Mouse (Mus musculus) midbrain, embryonic 10.5 days (tissue): Measurements from ENCODE around the gene Tnfrsf4. TPM values are rescaled to one million over a fixed set of nuclear protein-coding genes. Genes with fewer than 3 reads are reported as not detected.
A peak's percentile ranks its signal among the peaks of the same experiment; 100 is the strongest.

Experiments
- DNase-seq: peaks from one replicate; pipeline ENCODE4 v3.0.0-alpha.2; 2017; ENCODE audit warnings: low spot score
- H3K27ac ChIP-seq: fragments of 300-500 bp; sonication (generic); replicated peaks from 2 replicates; pipeline ENCODE4 v1.5.1; 2016; ENCODE audit warnings: mild to moderate bottlenecking
- H3K27me3 ChIP-seq: fragments of 300-500 bp; sonication (generic); 2 replicates; pipeline ENCODE4 v1.6.1; 2016; ENCODE audit warnings: low read depth, mild to moderate bottlenecking; ENCODE audit not compliant: poor library complexity, severe bottlenecking
- H3K36me3 ChIP-seq: fragments of 300-500 bp; sonication (generic); 2 replicates; pipeline ENCODE4 v1.6.1; 2016; ENCODE audit warnings: mild to moderate bottlenecking, moderate library complexity
- H3K4me1 ChIP-seq: fragments of 300-500 bp; sonication (generic); 2 replicates; pipeline ENCODE4 v1.6.1; 2016
- H3K4me3 ChIP-seq: fragments of 300-500 bp; sonication (generic); 2 replicates; pipeline ENCODE4 v1.5.1; 2016; ENCODE audit warnings: mild to moderate bottlenecking, moderate library complexity
- H3K9me3 ChIP-seq: fragments of 300-500 bp; sonication (generic); replicated peaks from 2 replicates; pipeline ENCODE4 v1.6.1; 2016; ENCODE audit warnings: mild to moderate bottlenecking
- WGBS: fragments of 180-500 bp; shearing (Covaris S2); methylation state at CpG from one replicate; pipeline ENCODE4 v1.1.7; 2016; 5-methylcytosine and 5-hydroxymethylcytosine counted together
- polyA plus RNA-seq: library from polyadenylated mRNA; unstranded; fragments of >200 nt; fragmentation: Nextera tagmentation; extraction: Ambion mirVana; gene quantifications from 2 replicates; pipeline ENCODE4 v1.2.1, GENCODE M21; 2016

Tnfrsf4 gene
- polyA plus RNA-seq, result 0.42 and 0.88 TPM in 2 replicates

DNA sequence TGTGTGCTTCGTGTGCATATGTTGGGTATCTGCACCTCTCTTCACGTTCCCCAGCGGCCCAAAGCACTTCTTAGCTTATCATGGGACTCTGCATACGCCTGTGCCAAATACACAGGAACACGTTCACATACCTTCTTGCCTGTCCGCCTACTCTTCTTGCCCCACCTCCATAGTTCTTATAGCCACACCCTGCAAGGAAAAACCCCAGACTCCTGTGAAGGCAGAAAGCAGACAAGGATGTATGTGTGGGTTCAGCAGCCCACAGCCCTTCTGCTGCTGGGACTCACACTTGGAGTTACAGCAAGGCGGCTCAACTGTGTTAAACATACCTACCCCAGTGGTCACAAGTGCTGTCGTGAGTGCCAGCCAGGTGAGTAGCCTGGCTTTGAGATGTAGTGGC is at the start of gene Tnfrsf4:
Tnfrsf4 (plus strand) TSS at position 207 of the 400 bp plus-strand sequence.
- Histone ChIP-seq H3K4me3 (no peak within 1 kb of the TSS), H3K27ac (no peak within 1 kb of the TSS), H3K9me3 (no peaks in the 10 kb centered on the region), H3K36me3 (peaks cover 79% of the 10 kb centered on the region), H3K4me1 (no peaks in the 10 kb centered on the region), H3K27me3 (no peaks in the 10 kb centered on the region)
- no peak for DNase-seq
- WGBS, result 88% methylated on average over 8 of the region's 8 CpGs

DNA sequence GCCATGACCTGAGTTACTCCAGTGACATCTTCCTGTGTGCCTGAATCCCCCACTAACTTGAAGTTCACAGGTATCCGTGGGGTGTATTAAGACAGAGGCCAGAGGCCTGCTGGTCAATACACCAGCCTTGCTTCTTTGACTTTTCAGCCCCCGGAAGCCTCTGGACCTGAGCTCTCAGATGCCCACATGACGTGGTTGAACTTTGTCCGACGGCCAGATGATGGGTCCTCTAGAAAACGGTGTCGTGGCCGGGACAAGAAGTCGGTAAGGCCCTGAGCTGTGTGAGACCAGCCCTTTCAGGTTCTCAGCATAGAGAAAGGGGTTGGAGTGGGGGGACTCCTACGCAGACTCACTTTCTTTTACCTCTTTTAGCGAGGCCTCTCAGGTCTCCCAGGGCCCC is 49.2 kb upstream of the Tnfrsf4 start:
- WGBS, result 94% methylated on average over 11 of the region's 11 CpGs
- H3K36me3 ChIP-seq, result peaks cover 39% of the 10 kb centered on the region
- H3K9me3 ChIP-seq, result no peaks in the 10 kb centered on the region
- H3K4me1 ChIP-seq, result peaks cover 26% of the 10 kb centered on the region
- H3K27ac ChIP-seq, result no peak overlapping the region
- no peak for DNase-seq
- H3K4me3 ChIP-seq, result no peak overlapping the region
- no peaks in the 10 kb centered on the region for H3K27me3 ChIP-seq

DNA sequence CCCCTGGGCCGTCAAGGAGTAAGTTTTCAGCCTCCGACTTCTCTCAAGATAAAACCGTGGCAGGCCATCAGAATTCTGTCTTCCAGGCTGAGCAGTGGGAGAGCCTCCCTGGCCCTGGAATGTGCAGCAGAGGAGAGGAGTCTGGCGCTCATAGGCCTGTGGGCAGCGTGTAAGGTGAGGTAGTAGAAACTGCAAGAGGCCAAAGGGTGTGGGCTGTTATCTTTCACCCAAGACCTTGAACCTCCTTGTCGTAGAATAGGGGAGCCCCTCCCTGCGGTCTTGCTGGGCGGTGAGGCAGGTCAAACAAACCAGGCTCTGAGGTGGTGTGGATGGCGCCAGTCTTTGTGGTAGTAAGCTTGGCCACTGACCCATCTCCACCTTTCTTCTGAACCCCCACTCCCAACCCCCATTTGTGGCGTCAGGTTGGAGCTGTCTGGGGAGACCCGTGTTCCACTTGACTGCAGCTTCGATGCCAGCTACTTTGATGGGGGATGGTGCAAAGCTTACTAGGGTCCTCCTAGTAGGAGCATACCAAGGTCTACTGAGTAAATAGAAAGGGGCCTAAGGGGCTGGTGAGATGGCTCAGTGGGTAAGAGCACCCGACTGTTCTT is 44.5 kb upstream of the Tnfrsf4 start:
- WGBS, result 86% methylated on average over 13 of the region's 13 CpGs
- Histone ChIP-seq H3K4me1 (peaks cover 9% of the 10 kb centered on the region), H3K27ac (no peak overlapping the region)

DNA sequence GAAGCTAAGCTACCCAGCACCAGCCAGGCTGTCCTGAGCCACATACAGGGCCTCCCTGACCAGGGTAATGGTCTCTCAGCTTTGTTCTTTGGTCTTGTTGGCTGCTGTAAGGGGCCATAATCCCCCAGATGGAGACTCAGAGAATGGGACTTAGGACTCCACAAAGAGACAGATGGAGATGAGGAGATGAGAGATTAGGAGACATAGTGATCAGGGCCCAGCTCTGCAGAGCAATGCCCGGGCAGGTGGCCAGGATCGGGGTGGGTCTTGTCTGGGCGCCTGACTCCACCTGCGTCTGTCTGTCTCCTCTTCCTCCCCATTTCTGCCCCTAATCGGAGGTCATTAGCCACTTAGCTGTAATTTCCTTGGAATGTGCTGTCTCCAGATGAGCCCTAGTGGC is 43.4 kb upstream of the Tnfrsf4 start:
- WGBS, result 83% methylated on average over 5 of the region's 5 CpGs
- Histone ChIP-seq H3K27me3 (no peaks in the 10 kb centered on the region), H3K27ac (no peak overlapping the region), H3K9me3 (no peaks in the 10 kb centered on the region), H3K4me3 (no peak overlapping the region), H3K36me3 (peaks cover 14% of the 10 kb centered on the region), H3K4me1 (peaks cover 9% of the 10 kb centered on the region)
- no peak for DNase-seq

More for the DNA sequence above, 44.5 kb upstream of the Tnfrsf4 start:
- DNase-seq, result no peak
- Histone ChIP-seq H3K9me3 (no peaks in the 10 kb centered on the region), H3K36me3 (peaks cover 26% of the 10 kb centered on the region), H3K4me3 (no peak overlapping the region), H3K27me3 (no peaks in the 10 kb centered on the region)

DNA sequence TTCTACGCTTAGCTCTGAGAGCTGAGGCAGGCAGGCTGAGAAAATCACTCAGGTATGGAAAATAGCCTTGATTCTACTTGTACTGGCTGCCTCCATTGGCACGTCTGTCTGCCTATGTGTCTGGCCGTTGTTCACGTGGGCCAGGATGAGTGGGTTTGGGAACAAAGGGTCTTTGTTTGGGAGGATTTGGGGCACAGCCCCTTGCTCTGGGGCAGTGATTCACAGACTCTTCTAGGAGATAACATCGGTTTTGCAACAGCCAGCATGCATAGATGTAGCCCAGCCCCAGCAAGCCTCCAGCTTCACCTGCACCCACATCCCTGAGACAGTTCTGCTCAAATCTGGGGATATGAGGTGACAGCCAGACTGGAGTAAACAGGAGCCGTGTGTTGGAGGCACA is 41.0 kb upstream of the Tnfrsf4 start:
- peaks cover 9% of the 10 kb centered on the region for H3K4me1 ChIP-seq
- 45% methylated on average over 6 of the region's 6 CpGs for WGBS
- 0 out of 2 replicates have a peak overlapping the region, but pooled peaks have one; percentile 9 for H3K27ac ChIP-seq
- no peak overlapping the region for H3K4me3 ChIP-seq
- no peak for DNase-seq
- no peaks in the 10 kb centered on the region for H3K36me3 ChIP-seq
- no peaks in the 10 kb centered on the region for H3K27me3 ChIP-seq
- 0 out of 2 replicates have a peak, but pooled peaks cover 3% of the 10 kb centered on the region for H3K9me3 ChIP-seq

DNA sequence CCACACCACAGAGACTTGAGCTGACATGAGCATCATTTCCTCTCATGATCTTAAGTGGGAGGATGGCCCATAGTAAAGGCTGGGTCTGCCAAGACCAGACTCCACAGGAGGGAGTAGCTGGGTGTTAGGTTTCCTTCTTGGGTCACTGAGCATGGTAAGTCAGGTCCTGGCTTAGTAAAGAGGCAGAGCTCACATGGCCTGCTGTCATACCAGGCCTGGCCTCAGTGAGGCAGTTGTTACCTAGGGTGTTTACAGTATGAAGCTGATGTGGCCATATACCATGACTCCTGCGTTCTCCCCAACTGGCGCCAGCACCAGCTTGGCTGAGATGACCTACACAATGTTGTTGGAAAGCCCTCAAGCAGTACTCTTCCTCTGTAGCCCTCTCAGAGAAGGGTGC is 40.4 kb upstream of the Tnfrsf4 start:
- 80% methylated on average over 2 of the region's 2 CpGs for WGBS
- 0 out of 2 replicates have a peak overlapping the region, but pooled peaks have one; percentile 9 for H3K27ac ChIP-seq
- H3K4me1 ChIP-seq, result peaks cover 9% of the 10 kb centered on the region
- DNase-seq, result no peak
- H3K4me3 ChIP-seq, result no peak overlapping the region
- H3K9me3 ChIP-seq, result 0 out of 2 replicates have a peak, but pooled peaks cover 3% of the 10 kb centered on the region
- no peaks in the 10 kb centered on the region for H3K27me3 ChIP-seq
- no peaks in the 10 kb centered on the region for H3K36me3 ChIP-seq

DNA sequence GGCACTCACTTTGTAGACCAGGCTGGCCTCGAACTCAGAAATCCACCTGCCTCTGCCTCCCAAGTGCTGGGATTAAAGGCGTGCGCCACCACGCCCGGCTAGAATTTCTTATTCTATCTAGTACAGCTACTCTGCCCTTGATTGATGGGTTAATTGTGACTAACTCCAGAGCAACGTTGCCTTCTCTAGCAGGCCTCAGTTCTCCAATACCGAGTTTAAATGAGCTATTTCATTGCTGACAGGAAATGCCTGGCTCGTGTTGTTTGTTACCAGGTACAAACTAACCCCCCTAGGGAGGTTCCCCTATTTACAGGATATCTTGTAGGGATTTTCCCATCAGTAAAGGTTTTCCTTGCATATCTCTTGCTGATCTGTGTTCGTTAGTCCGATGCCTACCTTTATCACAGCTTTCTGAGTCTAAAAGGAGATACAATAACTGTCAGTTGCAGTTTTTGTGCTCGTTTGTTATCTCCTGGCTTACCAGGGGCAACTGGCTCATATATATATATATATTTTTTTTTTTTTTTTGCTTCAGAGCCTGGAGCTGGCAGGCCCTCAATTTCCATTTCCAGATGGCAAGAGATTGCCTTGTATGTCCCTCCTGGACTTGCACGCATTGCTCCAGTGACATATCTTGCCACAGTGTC is 32.1 kb upstream of the Tnfrsf4 start:
- Histone ChIP-seq H3K36me3 (no peaks in the 10 kb centered on the region), H3K27me3 (no peaks in the 10 kb centered on the region), H3K27ac (no peak overlapping the region), H3K4me1 (peaks cover 8% of the 10 kb centered on the region), H3K4me3 (no peak overlapping the region), H3K9me3 (0 out of 2 replicates have a peak, but pooled peaks cover 3% of the 10 kb centered on the region)
- 84% methylated on average over 12 of the region's 12 CpGs for WGBS
- no peak for DNase-seq

DNA sequence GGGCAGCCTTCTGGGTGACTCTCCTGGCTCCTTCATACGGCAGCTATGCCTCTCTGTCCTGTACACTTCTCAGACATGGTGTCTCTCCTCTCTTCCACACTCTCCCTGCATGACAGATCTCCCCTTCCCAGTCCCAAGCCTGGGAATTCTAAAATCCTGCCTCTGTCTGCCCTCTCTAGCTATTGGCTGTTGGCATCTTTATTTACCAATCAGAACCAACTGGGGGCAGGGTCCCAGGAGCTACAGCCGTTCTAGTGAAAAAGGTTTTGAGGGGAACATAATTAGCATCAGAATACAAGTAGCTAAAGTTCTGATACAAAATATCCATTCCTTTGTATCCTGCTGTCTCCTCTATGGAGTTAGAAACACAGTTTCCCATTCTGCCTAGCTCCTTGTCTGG is 29.9 kb upstream of the Tnfrsf4 start:
- Histone ChIP-seq H3K27me3 (no peaks in the 10 kb centered on the region), H3K4me3 (no peak overlapping the region), H3K9me3 (no peaks in the 10 kb centered on the region), H3K27ac (no peak overlapping the region), H3K4me1 (peaks cover 8% of the 10 kb centered on the region), H3K36me3 (no peaks in the 10 kb centered on the region)
- no peak for DNase-seq
- 13% methylated on average over 2 of the region's 2 CpGs for WGBS

DNA sequence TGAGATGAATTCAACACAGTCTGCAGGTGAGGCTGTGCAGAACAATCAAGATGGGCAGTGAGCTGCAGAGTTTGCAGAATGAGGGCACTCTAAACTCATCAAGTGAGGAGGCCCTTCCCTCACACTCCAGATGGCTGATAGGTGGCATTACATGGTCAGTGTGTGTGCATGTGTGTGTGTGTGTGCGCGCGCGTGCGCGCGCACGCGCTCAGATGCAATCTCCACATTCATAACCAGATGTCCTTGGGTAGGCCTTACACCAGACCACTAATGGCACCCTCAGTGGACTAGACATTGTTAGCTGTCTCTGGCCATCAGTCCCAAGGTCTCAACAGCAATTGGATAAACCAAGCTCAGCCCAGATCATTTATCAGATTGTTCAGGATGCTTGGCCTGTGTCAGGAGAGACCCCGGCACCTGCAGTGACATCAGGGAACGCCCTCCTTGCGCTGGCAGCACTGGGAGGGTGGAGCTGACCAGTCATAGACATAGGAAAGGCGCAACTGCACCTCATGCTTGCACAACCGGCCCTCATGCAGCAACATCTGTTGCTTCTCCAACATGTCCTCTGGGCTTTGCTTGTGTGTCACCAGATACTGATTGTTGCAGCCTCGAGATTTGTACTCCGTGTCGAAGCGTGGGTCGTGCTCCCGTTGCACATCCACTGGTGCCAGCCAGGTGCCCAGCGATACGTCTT is 22.3 kb upstream of the Tnfrsf4 start:
- H3K27me3 ChIP-seq, result no peaks in the 10 kb centered on the region
- no peaks in the 10 kb centered on the region; the same call in 1 of the 2 replicates for H3K9me3 ChIP-seq
- peaks cover 30% of the 10 kb centered on the region for H3K4me1 ChIP-seq
- H3K4me3 ChIP-seq, result peak overlapping the region; percentile 85
- DNase-seq, result peak; percentile 17
- WGBS, result 91% methylated on average over 22 of the region's 22 CpGs
- peak overlapping the region; percentile 96 for H3K27ac ChIP-seq
- peaks cover 26% of the 10 kb centered on the region for H3K36me3 ChIP-seq

DNA sequence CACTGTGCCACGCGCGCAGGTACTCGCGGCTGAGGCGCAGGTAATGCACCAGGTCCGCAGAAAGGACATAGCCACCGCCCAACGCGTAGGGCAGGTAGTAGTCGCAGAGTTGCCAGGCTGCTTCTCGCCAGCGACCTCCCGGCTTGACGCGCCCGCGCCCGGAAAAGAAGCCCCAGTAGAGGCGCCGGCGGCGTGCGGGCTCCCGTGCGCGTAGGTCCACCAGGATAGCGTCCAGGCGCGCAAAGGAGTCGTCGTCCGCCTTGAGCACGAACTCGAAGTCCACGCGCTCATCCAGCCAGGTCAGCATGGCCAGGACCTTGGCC is 21.8 kb upstream of the Tnfrsf4 start:
- peaks cover 30% of the 10 kb centered on the region for H3K4me1 ChIP-seq
- peak overlapping the region; percentile 96 for H3K27ac ChIP-seq
- peaks cover 31% of the 10 kb centered on the region for H3K36me3 ChIP-seq
- H3K9me3 ChIP-seq, result no peaks in the 10 kb centered on the region; the same call in 1 of the 2 replicates
- no peak for DNase-seq
- peak overlapping the region; percentile 85 for H3K4me3 ChIP-seq
- H3K27me3 ChIP-seq, result no peaks in the 10 kb centered on the region
- 29% methylated on average over 37 of the region's 37 CpGs for WGBS

DNA sequence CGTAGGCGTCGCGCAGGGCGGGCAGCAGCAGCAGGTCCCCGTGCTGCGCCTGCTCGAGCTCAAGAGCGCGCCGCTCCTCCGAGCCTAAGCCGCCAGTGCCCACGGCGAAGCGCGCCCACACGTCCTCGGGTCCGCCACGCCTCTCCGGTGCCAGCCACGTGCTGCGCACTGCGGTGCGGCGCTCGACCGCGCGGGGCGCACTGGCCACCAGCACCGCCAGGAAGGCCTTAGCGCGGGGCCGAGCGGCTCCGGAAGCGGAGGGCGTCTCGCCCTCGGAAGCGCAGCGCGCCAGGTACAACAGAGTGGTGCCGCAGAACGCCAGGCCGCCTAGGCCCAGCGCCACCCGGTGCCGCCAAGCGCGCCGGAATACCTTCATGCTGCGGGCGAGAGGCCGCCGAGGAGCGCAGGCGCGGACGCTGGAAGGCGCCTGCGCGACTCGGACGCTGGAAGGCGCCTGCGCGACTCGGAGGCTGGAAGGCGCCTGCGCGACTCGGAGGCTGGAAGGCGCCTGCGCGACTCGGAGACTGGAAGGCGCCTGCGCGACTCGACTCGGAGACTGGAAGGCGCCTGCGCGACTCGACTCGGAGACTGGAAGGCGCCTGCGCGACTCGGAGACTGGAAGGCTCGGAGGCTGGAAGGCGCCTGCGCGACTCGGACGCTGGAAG is 21.3 kb upstream of the Tnfrsf4 start, which contains the start of the genes B3galt6 and Sdf4:
B3galt6 (minus strand) TSS at position 409 of the 665 bp plus-strand sequence.
Sdf4 (plus strand) TSS at position 632 of the 665 bp plus-strand sequence.
- no peaks in the 10 kb centered on the region for H3K27me3 ChIP-seq
- DNase-seq, result peak; percentile 86
- peaks cover 36% of the 10 kb centered on the region for H3K36me3 ChIP-seq
- no peaks in the 10 kb centered on the region; the same call in 1 of the 2 replicates for H3K9me3 ChIP-seq
- peak within 1 kb of the TSS; percentile 85 for H3K4me3 ChIP-seq
- H3K4me1 ChIP-seq, result peaks cover 30% of the 10 kb centered on the region
- under 1% methylated on average over 99 of the region's 99 CpGs for WGBS
- peak within 1 kb of the TSS; percentile 96 for H3K27ac ChIP-seq

DNA sequence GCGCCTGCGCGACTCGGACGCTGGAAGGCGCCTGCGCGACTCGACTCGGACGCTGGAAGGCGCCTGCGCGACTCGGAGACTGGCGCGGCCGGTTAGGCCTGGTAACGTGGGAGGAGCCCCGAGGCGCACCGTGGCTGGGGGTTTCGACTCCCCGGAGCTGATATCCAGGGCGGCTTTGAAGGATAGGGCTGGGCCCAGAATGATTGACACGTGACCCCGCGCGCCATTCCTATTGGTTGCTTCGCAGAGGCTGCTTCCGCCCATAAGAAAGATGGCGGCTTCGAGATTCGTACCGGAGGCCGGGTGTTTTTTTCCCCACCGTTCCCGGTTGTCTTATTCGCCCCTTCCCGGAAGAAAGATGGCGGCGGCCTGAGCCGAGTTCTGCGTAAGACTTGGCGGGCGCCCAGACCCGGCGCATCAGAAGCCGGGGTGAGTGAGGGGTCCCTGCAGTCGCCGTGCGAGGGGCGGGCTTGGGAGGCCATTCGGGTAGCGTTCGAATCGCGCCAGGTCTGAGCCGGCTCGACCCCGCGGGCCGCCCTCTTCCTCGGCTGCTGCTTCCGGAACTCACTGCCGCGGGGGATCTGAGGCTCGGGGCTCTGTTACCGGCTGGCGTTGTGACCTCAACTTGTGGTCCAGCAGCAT is 20.6 kb upstream of the Tnfrsf4 start:
- Histone ChIP-seq H3K27ac (peak overlapping the region; percentile 96), H3K4me3 (peak overlapping the region; percentile 85), H3K27me3 (no peaks in the 10 kb centered on the region), H3K36me3 (peaks cover 43% of the 10 kb centered on the region), H3K4me1 (peaks cover 30% of the 10 kb centered on the region), H3K9me3 (no peaks in the 10 kb centered on the region; the same call in 1 of the 2 replicates)
- under 1% methylated on average over 70 of the region's 70 CpGs for WGBS
- peak; percentile 96 for DNase-seq
